Mouse (Mus musculus) liver, embryonic 12.5 days (tissue): ENCODE results near the gene Rpl13a. TPM values are rescaled to one million over a fixed set of nuclear protein-coding genes. Genes with fewer than 3 reads are reported as not detected.
"Not testable (repeated sequence)": the region's sequence is repeated elsewhere in the genome, so short reads cannot be mapped to it uniquely, and the experiment has no call there.

ENCODE experiments used
- ATAC-seq: fragments of 200-750 bp; cut with Nextera tagmentation; 2 replicates; pipeline ENCODE4 v1.8.0; 2017; ENCODE audit warnings: moderate number of reproducible peaks, mild to moderate bottlenecking, moderate library complexity
- H3K27ac ChIP-seq: fragments of 300-500 bp; sonication (generic); 2 replicates; pipeline ENCODE4 v1.5.1; 2016; ENCODE audit warnings: mild to moderate bottlenecking
- H3K27me3 ChIP-seq: fragments of 300-500 bp; sonication (generic); replicated peaks from 2 replicates; pipeline ENCODE4 v1.6.1; 2016; ENCODE audit warnings: mild to moderate bottlenecking, moderate library complexity
- H3K36me3 ChIP-seq: fragments of 300-500 bp; sonication (generic); 2 replicates; pipeline ENCODE4 v1.6.1; 2016; ENCODE audit warnings: mild to moderate bottlenecking, moderate library complexity
- H3K4me1 ChIP-seq: fragments of 300-500 bp; sonication (generic); 2 replicates; pipeline ENCODE4 v1.6.1; 2016
- H3K4me2 ChIP-seq: fragments of 300-500 bp; sonication (generic); 2 replicates; pipeline ENCODE4 v1.6.1; 2016; ENCODE audit warnings: mild to moderate bottlenecking, moderate library complexity
- H3K4me3 ChIP-seq: fragments of 300-500 bp; sonication (generic); 2 replicates; pipeline ENCODE4 v1.5.1; 2016; ENCODE audit warnings: mild to moderate bottlenecking, moderate library complexity
- H3K9ac ChIP-seq: fragments of 300-500 bp; sonication (generic); 2 replicates; pipeline ENCODE4 v1.6.1; 2016; ENCODE audit warnings: mild to moderate bottlenecking, moderate library complexity
- H3K9me3 ChIP-seq: fragments of 300-500 bp; sonication (generic); replicated peaks from 2 replicates; pipeline ENCODE4 v1.6.1; 2016; ENCODE audit warnings: mild to moderate bottlenecking, moderate library complexity
- WGBS: fragments of 180-500 bp; shearing (Covaris S2); methylation state at CpG from one replicate; pipeline ENCODE4 v1.1.7; 2016; ENCODE audit not compliant: insufficient replicate concordance; 5-methylcytosine and 5-hydroxymethylcytosine counted together
- polyA plus RNA-seq: library from polyadenylated mRNA; unstranded; fragments of >200 nt; fragmentation: Nextera tagmentation; extraction: Ambion mirVana; gene quantifications from 2 replicates; pipeline ENCODE4 v1.2.1, GENCODE M21; 2016

Rpl13a gene
- polyA plus RNA-seq, 1 experiment from 2014 or later = 1,134 TPM

DNA sequence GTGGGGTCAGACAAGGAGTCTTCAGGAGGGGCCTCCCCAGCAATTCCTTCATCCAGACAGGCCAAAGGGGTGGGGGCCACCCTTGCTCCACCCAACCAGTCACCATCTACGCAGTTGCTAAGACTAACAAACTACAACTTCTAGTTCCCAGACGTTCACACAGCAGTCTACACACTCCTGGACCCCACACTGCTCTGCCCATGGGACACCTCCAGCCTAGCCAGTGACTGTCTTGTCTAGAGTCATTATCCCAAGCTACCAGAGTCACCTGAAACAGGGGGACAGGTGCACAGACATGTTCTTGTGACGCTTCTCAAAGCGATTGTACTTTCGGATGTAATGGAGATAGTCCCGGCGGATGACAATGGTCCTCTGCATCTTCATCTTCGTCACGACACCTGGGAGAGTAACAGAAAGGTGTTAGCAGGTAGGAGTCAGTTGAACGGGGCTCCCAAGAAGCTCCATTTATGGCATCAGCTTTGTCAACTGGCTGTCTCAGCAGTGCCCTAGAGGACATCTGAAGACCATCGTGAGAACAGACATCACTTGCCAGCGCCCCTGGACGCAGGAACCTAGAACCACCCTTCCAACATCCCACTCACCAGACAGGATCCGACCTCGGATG lies 5.9 kb downstream of the Rpl13a start:
- WGBS = 58% methylated on average over 15 of the region's 15 CpGs
- Histone ChIP-seq H3K27me3 (no peaks in the 10 kb centered on the region), H3K4me2 (peak overlapping the region; percentile 90), H3K36me3 (peaks cover 80% of the 10 kb centered on the region), H3K4me3 (peak overlapping the region; percentile 97), H3K4me1 (peaks cover 91% of the 10 kb centered on the region), H3K27ac (peak overlapping the region; percentile 95), H3K9me3 (no peaks in the 10 kb centered on the region), H3K9ac (peak overlapping the region; percentile 96)
- ATAC-seq = no peak

DNA sequence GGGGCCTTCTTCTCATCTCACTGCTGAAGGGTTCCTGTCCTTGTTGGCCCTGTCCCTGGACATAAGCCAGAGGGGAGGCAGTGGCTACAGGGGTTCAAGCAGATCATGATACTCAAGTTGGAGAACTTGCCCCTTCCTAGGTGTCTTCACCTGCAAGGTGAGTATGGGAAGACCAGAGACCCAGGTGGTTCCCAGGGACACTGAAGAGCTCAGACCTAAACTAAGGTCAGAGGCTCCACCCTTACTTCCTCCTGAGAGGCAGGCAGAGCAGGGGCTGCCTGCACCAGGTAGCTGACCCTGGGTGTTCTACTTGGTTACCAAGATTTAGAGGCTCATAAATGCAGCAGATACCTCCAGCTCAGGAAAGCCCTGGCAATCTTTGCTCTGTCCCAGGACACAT lies 6.6 kb downstream of the Rpl13a start:
- Histone ChIP-seq H3K4me3 (peak overlapping the region; percentile 97; the same call in 1 of the 2 replicates), H3K4me1 (peaks cover 88% of the 10 kb centered on the region), H3K9ac (peak overlapping the region; percentile 49), H3K9me3 (no peaks in the 10 kb centered on the region), H3K4me2 (peak overlapping the region; percentile 90), H3K36me3 (peaks cover 73% of the 10 kb centered on the region), H3K27me3 (no peaks in the 10 kb centered on the region), H3K27ac (peak overlapping the region; percentile 52)
- no peak for ATAC-seq

DNA sequence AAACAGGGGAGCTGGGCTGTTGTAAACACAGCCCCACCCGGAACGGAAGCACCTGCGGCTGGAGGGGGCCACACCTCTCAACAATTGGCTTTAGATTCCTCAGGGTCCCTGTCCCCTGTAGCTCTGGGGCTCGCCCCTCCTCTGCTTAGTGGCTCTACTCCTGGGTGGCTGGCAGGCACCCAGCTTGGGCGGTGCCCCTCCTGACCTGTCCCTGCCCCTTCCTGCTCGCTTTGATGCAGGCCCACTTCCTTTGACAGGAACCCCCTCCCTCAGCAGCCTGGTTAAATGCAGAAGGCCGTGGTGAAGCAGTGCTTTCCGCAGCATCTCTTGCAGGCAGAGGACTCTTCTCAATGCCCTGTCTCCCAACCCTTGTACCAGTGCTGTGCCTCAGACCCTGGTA lies 7.2 kb downstream of the Rpl13a start:
- 43% methylated on average over 8 of the region's 8 CpGs for WGBS
- H3K27ac ChIP-seq = peak overlapping the region; percentile 52
- H3K4me3 ChIP-seq = peak overlapping the region; percentile 97; the same call in 1 of the 2 replicates
- H3K27me3 ChIP-seq = no peaks in the 10 kb centered on the region
- peak overlapping the region; percentile 49 for H3K9ac ChIP-seq
- H3K4me1 ChIP-seq = peaks cover 82% of the 10 kb centered on the region
- no peak for ATAC-seq
- H3K9me3 ChIP-seq = no peaks in the 10 kb centered on the region
- H3K4me2 ChIP-seq = peak overlapping the region; percentile 90
- peaks cover 68% of the 10 kb centered on the region for H3K36me3 ChIP-seq

DNA sequence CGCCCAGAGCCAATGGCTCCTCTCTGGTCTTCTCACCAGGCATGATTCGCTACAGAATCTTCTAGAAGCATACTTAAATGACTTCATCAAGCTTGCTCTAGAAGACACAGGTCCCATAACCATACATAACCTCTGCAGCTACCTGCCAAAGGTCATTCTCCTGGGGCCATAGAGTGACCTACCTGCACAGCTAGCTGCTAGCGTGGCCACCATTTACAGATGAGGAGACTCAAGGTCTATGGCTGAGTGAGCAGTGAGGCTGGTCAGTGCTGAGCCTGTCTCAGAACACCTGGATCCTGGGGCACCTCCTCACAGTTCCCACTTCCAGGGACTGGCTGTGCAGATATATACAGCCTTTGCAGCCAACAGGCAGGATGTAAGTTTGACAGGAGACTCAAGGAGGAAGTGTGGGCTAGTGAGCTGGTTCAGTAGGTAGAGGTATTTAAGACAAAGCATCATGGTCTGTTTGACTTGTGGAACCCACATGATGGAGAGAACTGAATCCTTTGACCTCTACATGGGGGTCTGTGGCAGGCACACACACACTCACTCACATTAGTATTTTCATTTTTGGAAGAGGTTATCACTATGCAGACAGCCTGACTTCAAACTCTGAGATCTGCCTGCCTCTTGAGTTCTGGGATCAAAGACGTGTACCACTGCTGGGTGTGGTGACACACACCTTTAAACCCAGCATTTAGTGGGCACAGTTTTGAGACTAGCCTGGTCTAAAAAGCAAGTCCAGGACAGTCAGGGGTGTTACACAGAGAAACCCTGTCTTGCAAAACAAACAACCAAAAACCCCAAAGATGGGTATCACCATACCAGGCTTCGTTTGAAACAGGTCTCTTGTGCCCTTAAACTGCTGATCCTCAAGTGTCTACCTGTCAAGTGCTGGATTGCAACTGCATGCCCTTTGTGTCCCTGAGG lies 8.5 kb downstream of the Rpl13a start:
- H3K4me2 ChIP-seq = no peak overlapping the region
- H3K27me3 ChIP-seq = no peaks in the 10 kb centered on the region
- H3K27ac ChIP-seq = peak overlapping the region; percentile 57
- H3K4me1 ChIP-seq = peaks cover 75% of the 10 kb centered on the region
- no peak overlapping the region for H3K4me3 ChIP-seq
- 0 out of 2 replicates have a peak overlapping the region, but pooled peaks have one; percentile 2 for H3K9ac ChIP-seq
- peaks cover 54% of the 10 kb centered on the region for H3K36me3 ChIP-seq
- no peaks in the 10 kb centered on the region for H3K9me3 ChIP-seq
- ATAC-seq = no peak
- 55% methylated on average over 5 of the region's 5 CpGs for WGBS

DNA sequence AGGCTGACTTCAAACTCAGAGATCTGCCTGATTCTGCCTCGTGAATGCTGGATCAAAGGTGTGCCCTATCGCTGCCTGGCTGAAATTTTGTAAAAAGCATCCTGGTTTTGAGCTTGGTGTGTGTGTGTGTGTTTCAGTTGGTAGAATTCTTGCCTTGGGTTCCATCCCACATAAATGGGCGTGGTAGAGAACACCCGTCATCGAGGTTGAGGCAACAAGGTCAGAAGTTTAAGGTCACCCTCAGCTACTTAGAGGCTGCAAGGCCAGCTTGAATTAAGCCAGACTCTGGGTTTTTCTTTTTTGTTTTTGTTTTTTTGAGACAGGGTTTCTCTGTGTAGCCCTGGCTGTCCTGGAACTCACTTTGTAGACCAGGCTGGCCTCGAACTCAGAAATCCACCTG lies 10.2 kb downstream of the Rpl13a start:
- Histone ChIP-seq H3K27ac (peak overlapping the region; percentile 12; the same call in 1 of the 2 replicates), H3K4me1 (peaks cover 73% of the 10 kb centered on the region)

DNA sequence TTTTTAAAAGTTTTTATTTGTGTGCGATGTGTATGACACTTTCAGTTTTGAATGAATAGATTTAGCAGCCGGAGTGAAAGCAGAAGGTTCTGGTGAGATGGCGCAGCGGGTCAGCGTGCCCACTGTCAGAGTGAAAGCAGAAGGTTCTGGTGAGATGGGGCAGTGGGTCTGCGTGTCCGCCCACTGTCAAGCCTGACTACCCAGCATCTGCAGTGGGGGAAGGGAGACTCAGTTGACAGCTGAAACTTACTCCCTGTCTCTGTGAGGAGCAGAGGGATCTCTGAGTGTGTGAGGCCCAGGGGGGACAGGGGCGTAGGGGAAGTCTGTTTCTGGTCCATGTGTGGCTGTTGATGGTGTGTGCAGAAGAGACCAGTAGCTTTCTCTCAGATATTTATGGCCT lies 11.0 kb downstream of the Rpl13a start:
- Histone ChIP-seq H3K4me1 (peaks cover 73% of the 10 kb centered on the region), H3K36me3 (peaks cover 44% of the 10 kb centered on the region), H3K9me3 (no peaks in the 10 kb centered on the region), H3K27me3 (no peaks in the 10 kb centered on the region), H3K9ac (peak overlapping the region; percentile 15; the same call in 1 of the 2 replicates), H3K27ac (peak overlapping the region; percentile 12; the same call in 1 of the 2 replicates), H3K4me3 (no peak overlapping the region), H3K4me2 (no peak overlapping the region)
- no peak for ATAC-seq
- WGBS = 62% methylated on average over 8 of the region's 8 CpGs

More for the DNA sequence above, 10.2 kb downstream of the Rpl13a start:
- no peak overlapping the region for H3K4me3 ChIP-seq
- H3K9ac ChIP-seq = no peak overlapping the region
- ATAC-seq = no peak
- H3K4me2 ChIP-seq = no peak overlapping the region
- WGBS = 58% methylated on average over 6 of the region's 6 CpGs
- H3K36me3 ChIP-seq = peaks cover 51% of the 10 kb centered on the region
- no peaks in the 10 kb centered on the region for H3K9me3 ChIP-seq
- H3K27me3 ChIP-seq = no peaks in the 10 kb centered on the region

DNA sequence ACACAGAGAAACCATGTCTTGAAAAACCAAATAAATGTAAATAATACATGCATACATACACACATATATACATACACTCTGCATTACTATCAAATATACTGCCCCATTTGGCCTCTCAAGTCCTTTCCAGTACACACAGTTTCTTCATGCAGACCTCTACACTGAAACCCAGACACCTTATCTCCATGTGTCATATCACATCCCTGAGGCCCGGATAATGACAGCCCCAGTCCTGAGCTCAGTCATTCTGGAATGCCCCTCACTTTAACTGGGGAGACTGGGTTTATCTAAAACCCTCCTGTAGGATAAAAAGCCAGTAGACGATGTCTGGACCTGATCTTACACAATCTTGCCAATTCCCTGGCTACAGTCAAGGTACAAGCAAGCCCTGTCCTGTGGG lies 15.1 kb downstream of the Rpl13a start:
- peak; percentile 65; the same call in 1 of the 2 replicates for ATAC-seq
- no peaks in the 10 kb centered on the region for H3K27me3 ChIP-seq
- H3K9ac ChIP-seq = 0 out of 2 replicates have a peak overlapping the region, but pooled peaks have one; percentile 35
- 0 out of 2 replicates have a peak, but pooled peaks cover 6% of the 10 kb centered on the region for H3K36me3 ChIP-seq
- H3K9me3 ChIP-seq = no peaks in the 10 kb centered on the region
- H3K4me1 ChIP-seq = peaks cover 48% of the 10 kb centered on the region
- H3K4me3 ChIP-seq = no peak overlapping the region
- H3K4me2 ChIP-seq = peak overlapping the region; percentile 7; the same call in 1 of the 2 replicates
- WGBS = 18% methylated on average over 2 of the region's 2 CpGs
- H3K27ac ChIP-seq = no peak overlapping the region

DNA sequence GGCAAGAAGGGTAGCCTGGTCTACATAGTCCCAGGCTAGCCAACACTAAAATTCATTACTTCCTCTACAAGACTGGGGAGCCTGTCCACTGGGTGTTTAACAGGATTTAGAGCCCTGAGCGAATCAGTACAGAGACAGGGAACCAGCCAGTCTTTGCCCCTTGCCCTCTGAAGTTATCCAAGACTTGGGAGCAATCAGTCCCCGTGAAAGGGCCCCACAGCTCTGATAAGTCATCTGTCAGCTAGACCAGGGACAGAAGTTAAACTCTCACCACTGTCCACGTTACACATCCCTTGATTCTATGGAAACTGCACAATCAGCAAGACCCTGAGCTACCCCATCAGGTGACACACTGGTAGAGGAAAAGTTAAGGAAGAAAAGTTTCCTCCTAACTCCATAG lies 16.0 kb downstream of the Rpl13a start:
- WGBS = 26% methylated on average over 3 of the region's 3 CpGs

DNA sequence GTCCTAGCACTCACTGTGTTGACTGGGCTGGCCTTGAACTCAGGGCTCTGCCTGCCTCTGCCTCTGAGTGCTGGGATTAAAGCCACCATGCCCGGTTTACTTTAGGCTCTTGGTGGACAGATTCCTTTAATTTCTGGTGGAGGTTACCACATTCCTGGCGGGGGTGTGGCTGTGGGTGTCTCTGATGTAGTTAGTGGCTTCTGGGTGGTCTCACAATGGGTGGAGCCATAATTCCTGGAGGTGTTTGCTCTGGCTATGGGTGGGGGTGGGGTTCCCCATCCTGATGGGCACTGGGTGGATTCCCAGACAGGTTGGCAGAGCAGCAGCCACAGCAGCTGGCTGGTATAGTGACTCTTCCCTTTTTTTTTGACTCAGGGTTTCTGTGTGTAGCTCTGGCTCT lies 16.6 kb downstream of the Rpl13a start:
- 49% methylated on average over 2 of the region's 2 CpGs for WGBS
- Histone ChIP-seq H3K9me3 (no peaks in the 10 kb centered on the region), H3K36me3 (no peaks in the 10 kb centered on the region), H3K4me3 (no peak overlapping the region), H3K4me1 (peaks cover 37% of the 10 kb centered on the region), H3K9ac (no peak overlapping the region), H3K27ac (no peak overlapping the region), H3K27me3 (no peaks in the 10 kb centered on the region), H3K4me2 (no peak overlapping the region)
- ATAC-seq = no peak

More for the DNA sequence above, 16.0 kb downstream of the Rpl13a start:
- Histone ChIP-seq H3K4me3 (no peak overlapping the region), H3K4me2 (no peak overlapping the region), H3K9ac (no peak overlapping the region), H3K36me3 (no peaks in the 10 kb centered on the region), H3K27ac (no peak overlapping the region), H3K27me3 (no peaks in the 10 kb centered on the region), H3K4me1 (peaks cover 39% of the 10 kb centered on the region), H3K9me3 (no peaks in the 10 kb centered on the region)
- ATAC-seq = peak; percentile 28; the same call in 1 of the 2 replicates

DNA sequence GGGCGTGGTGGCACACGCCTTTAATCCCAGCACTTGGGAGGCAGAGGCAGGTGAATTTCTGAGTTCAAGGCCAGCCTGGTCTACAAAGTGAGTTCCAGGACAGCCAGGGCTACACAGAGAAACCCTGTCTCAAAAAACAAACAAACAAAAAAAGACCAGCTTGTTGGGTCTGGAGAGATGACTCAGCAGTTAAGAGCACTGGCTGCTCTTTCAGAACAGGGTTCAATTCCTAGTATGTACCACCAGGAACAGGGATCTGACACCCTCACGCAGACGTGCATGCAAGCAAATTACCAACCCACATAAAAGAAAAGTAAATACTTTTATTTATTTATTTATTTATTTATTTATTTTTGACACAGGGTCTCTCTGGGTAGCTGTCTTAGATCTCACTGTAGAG lies 18.5 kb downstream of the Rpl13a start:
- H3K9ac ChIP-seq, H3K27me3 ChIP-seq, H3K36me3 ChIP-seq, H3K27ac ChIP-seq, H3K4me3 ChIP-seq, H3K4me2 ChIP-seq, ATAC-seq, H3K9me3 ChIP-seq: not testable (repeated sequence)
- WGBS = 76% methylated on average over 4 of the region's 4 CpGs
- H3K4me1 ChIP-seq = peaks cover 35% of the 10 kb centered on the region

DNA sequence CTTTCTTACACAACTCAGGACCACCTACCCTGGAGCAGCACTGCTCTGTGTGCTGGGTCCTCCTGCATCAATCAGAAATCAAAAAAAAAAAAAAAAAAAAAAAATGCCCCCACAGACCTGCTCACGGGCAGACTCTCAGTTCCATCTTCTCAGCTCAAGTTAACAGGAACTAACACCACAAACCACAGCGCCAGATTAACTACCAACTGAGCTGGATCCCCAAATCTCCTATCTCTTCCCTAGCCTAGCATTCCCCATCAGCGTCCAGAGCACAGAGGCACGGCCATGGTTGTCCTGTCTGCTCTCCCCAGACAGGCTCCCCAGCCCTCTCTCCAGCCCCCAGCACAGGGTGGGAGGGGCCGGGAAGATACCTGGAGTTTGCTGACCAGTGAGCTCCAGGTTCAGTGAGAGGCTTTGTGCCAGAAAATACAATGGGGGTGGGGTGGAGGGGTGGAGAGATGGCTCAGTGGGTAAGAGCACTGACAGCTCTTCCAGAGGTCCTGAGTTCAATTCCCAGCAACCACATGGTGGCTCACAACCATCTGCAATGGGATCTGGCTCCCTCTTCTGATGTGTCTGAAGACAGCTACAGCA lies 21.4 kb downstream of the Rpl13a start:
- H3K36me3 ChIP-seq = no peaks in the 10 kb centered on the region
- H3K9ac ChIP-seq = no peak overlapping the region
- H3K9me3 ChIP-seq = no peaks in the 10 kb centered on the region
- H3K4me1 ChIP-seq = peaks cover 31% of the 10 kb centered on the region
- 20% methylated on average over 5 of the region's 5 CpGs for WGBS
- H3K27me3 ChIP-seq = no peaks in the 10 kb centered on the region
- no peak overlapping the region for H3K4me2 ChIP-seq
- no peak overlapping the region for H3K4me3 ChIP-seq
- ATAC-seq = no peak
- H3K27ac ChIP-seq = no peak overlapping the region

DNA sequence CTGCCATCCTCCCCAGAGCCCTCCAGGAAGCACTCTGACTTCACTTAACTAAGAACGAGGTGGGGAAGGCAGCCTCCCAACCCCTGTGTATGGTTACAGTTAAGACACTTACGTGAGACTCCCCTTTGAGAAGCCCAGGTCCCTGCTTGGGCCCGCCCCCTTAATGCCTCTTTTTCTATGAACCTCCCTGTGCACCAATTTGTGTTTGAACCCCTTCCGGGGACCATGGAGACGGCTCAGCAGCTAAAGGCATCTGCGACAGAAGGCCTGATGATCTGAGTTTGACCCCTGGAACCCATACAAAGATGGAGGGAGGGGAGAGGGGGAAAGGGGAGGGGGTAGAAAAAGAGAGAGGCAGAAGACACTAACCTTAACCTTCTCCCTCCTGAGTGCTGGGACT lies 22.1 kb downstream of the Rpl13a start:
- Histone ChIP-seq H3K4me3 (no peak overlapping the region), H3K36me3 (no peaks in the 10 kb centered on the region)
- WGBS = 63% methylated on average over 6 of the region's 6 CpGs

More for the DNA sequence above, 22.1 kb downstream of the Rpl13a start:
- ATAC-seq = no peak
- Histone ChIP-seq H3K27ac (no peak overlapping the region), H3K9ac (no peak overlapping the region), H3K4me2 (no peak overlapping the region), H3K4me1 (peaks cover 33% of the 10 kb centered on the region), H3K27me3 (no peaks in the 10 kb centered on the region), H3K9me3 (no peaks in the 10 kb centered on the region)
